Mouse (Mus musculus) common myeloid progenitor, adult 5-6 weeks (primary cell): ENCODE data around the gene Ulk2. TPM values are rescaled to one million over a fixed set of nuclear protein-coding genes. Genes with fewer than 3 reads are reported as not detected.

Experiments
- ATAC-seq: replicated peaks from 2 replicates; pipeline ENCODE4 v1.8.0; 2016; ENCODE audit warnings: low read depth, mild to moderate bottlenecking, moderate TSS enrichment, inconsistent platforms; ENCODE audit not compliant: poor library complexity, severe bottlenecking
- total RNA-seq: library from RNA; stranded (forward); fragments of 200-1000, 187-1606 nt; gene quantifications from 2 replicates; pipeline ENCODE4 v1.2.3, GENCODE M21; 2017

The Ulk2 gene
- total RNA-seq, 1 experiment from 2014 or later: 23.2 TPM

- no peak for ATAC-seq
Measured at GRCm38 (mm10) chr11:61774551-61775149, 80.2 kb downstream of the Ulk2 start.

GRCm38 (mm10) chr11:61761584-61762407 lies 93.1 kb downstream of the Ulk2 start, which contains the start of gene Prpsap2:
Prpsap2 (minus strand) TSS chr11:61762088.
- peak; percentile 95 for ATAC-seq

GRCm38 (mm10) chr11:61760518-61760917 lies 94.4 kb downstream of the Ulk2 start:
- peak; percentile 61 for ATAC-seq

- no peak for ATAC-seq
Measured at GRCm38 (mm10) chr11:61757151-61757550, 97.7 kb downstream of the Ulk2 start.

- ATAC-seq: peak; percentile 85
Measured at GRCm38 (mm10) chr11:61751612-61752011, 103.3 kb downstream of the Ulk2 start.

- ATAC-seq: no peak
Measured at GRCm38 (mm10) chr11:61747161-61747560, 107.7 kb downstream of the Ulk2 start.

- no peak for ATAC-seq
Measured at GRCm38 (mm10) chr11:61745781-61746180, 109.1 kb downstream of the Ulk2 start.

GRCm38 (mm10) chr11:61744460-61744859 lies 110.4 kb downstream of the Ulk2 start:
- ATAC-seq: no peak

GRCm38 (mm10) chr11:61743768-61744167 lies 111.1 kb downstream of the Ulk2 start:
- no peak for ATAC-seq

GRCm38 (mm10) chr11:61740500-61740899 lies 114.4 kb downstream of the Ulk2 start:
- ATAC-seq: no peak

GRCm38 (mm10) chr11:61737290-61737689 lies 117.6 kb downstream of the Ulk2 start:
- no peak for ATAC-seq

- no peak for ATAC-seq
Measured at GRCm38 (mm10) chr11:61732672-61733071, 122.2 kb downstream of the Ulk2 start.

GRCm38 (mm10) chr11:61728037-61728436 lies 126.8 kb downstream of the Ulk2 start:
- peak; percentile 66 for ATAC-seq

Other genes starting within 250 kb of the Ulk2 start
- gene Grap, start 201.8 kb downstream of the Ulk2 start, total RNA-seq: 0.37 TPM in 1 of 2 replicates, not detected in the other
- gene Fam83g, start 171.0 kb downstream of the Ulk2 start, total RNA-seq: not detected in 2 replicates
- not detected in 2 replicates for gene Slc5a10, start 134.2 kb downstream of the Ulk2 start, total RNA-seq
- 32.4 and 37.5 TPM in 2 replicates for gene Prpsap2, start 93.0 kb downstream of the Ulk2 start, total RNA-seq
- gene Akap10, start 75.2 kb upstream of the Ulk2 start, total RNA-seq: 32.5 and 39.7 TPM in 2 replicates
- 33.6 and 33.9 TPM in 2 replicates for gene Specc1, start 101.7 kb upstream of the Ulk2 start, total RNA-seq